Mouse (Mus musculus) adrenal gland, postnatal 36 days (tissue): ENCODE data around the gene Samhd1. TPM values are rescaled to one million over a fixed set of nuclear protein-coding genes. Genes with fewer than 3 reads are reported as not detected.

Experiments
- DNase-seq, 2 experiments: peaks; one replicate each; pipeline ENCODE4 v3.0.0; 2021; ENCODE audit warnings: mixed read lengths in 1 of 2
- total RNA-seq, 2 experiments: library from RNA; stranded (reverse); gene quantifications; 2 replicates each; pipeline ENCODE4 v1.2.3; 2021

Samhd1 gene
- total RNA-seq, 2 experiments from 2014 or later: 22.5 to 25.4 TPM

GRCm38 (mm10) chr2:157073378-157074052, 61.5 kb downstream of the Samhd1 start:
- DNase-seq: no peak

- no peak for DNase-seq
These were observed 62.6 kb downstream of the Samhd1 start for GRCm38 (mm10) chr2:157072316-157072990.

DNA sequence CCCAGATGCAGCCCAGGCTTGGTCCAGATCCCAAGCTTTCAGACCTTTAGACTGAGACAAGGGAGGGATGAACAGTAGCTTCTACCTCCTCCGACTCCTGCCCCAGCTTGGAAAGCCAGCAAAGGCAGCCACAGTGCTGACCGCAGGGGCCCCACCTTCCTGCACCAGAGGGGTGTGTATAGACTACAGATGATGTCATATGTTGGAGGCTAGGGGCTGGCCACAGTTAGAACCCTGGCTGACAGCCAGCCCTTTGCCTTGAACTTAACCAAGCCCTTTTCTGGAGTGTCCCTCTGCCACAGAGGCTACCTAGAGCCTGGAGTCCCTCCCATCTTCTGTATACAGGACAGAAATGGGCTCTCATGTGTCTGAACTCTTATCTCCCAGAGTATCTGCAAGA, 63.5 kb downstream of the Samhd1 start:
- peak; percentile 89 to 92 for DNase-seq

DNA sequence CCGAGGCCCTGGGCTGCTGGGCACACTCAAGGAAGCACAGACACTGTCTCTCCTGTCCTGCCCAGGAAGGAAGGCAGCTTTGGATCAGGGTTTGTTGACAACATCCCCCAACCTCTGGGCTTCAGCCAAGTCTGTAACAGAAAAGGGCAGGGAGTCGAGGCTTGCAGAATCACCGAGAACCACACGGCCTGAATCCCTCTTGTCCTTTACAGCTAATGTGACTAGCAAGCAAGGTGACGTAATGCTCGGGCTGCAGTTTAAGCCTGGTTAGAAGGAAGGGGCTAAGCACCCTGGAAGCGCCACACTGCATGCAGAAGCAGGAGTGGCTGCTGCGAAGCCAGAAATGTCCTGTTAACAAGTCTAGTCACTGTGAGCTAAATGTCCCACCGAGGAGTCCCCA, 64.7 kb downstream of the Samhd1 start:
- peak; percentile 76 to 80 for DNase-seq

DNA sequence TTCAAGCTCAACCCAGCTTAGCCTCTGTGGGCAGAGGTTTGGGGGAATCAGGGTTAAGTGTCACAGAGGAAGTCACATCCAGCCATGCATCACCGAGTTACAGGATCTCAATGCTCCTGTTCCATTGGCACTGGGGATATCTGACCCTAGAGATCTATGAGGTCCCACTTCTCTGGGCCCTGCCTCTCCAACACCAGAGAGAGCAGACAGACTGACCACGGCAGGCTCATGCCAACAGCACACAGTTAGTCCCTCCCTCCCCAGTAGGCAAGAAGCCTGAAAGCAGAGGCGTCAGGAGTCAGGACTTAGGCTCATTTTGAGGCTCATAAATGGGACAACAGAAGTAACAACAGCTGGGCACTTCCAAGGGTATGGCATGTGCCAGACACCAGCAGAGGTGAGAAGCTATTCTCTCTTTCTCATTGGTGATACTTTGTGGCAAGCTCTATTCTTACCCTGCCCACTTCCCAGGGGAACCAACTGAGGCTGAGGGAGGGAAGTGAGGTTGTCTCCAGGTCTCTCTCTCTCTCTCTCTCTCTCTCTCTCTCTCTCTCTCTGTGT, 65.2 kb downstream of the Samhd1 start:
- no peak for DNase-seq

DNA sequence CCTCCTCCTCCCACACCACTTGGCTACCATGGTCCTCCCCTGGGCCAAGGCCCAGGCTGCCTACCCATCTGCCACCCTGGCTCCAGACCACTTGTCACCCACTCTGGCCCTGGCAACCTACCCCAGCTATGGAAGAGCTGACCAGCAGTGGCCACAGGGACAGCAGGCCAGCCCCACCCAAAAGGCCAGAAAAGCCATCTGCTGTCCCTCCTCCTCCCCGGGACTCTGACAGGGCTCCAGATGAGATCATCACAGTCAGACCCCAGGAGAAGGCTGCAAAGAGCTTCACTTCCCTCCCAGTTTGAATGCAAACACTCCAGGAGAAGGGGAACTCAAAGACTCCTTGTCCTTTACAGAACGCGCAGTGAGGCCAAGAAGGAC, 65.7 kb downstream of the Samhd1 start:
- DNase-seq: no peak

- no peak for DNase-seq
These were observed 66.2 kb downstream of the Samhd1 start for GRCm38 (mm10) chr2:157068701-157069354.

- peak in 1 of 2 experiments; percentile 20 for DNase-seq
These were observed 68.2 kb downstream of the Samhd1 start for GRCm38 (mm10) chr2:157066731-157067430.

GRCm38 (mm10) chr2:157065879-157066226, 69.2 kb downstream of the Samhd1 start:
- DNase-seq: peak in 1 of 2 experiments; percentile 37

GRCm38 (mm10) chr2:157064978-157065878, 69.8 kb downstream of the Samhd1 start:
- DNase-seq: peak; percentile 73 to 78

DNA sequence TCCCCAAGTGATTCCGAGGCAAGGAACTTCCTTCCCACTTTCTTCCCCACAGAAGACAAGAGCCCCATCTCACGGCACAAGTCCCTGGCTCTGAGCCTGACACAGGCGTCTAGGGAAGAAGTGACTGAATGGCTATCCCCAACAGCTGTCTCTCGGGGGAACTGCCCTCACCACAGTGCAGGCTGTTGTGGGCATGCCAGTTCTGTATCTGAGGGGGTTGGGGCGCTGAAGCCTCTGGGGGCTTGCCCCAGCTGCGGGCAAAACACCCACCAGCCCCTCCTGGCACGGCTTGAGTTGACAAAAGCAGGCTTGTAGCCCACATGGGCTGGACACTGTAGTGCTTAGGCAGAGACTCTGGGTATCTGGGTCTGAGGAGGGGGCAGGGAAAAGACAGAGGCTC, 70.9 kb downstream of the Samhd1 start:
- DNase-seq: peak in 1 of 2 experiments; percentile 22

DNA sequence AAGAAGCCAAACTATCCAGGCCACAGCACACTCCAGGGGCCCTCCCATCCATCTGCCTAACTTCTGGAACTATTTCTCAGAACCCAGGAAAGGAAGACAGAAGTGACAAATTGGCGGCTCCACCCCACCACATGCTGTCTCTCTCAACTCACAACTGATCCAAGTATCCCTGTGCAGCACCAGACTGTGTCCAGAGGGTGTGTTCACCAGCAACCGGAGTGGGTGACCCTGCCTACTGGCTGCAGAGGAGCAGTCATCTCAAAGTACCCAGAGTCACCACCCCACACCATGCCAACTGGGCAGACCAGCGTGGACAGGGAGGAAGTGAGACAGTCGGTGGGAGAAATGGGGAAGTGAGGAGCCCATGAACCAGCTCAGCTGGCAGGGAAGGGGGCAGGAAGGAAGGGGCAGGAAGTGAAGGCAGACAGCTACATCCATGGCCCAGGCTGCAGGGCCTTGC, 71.8 kb downstream of the Samhd1 start:
- DNase-seq: peak in 1 of 2 experiments; percentile 52

DNA sequence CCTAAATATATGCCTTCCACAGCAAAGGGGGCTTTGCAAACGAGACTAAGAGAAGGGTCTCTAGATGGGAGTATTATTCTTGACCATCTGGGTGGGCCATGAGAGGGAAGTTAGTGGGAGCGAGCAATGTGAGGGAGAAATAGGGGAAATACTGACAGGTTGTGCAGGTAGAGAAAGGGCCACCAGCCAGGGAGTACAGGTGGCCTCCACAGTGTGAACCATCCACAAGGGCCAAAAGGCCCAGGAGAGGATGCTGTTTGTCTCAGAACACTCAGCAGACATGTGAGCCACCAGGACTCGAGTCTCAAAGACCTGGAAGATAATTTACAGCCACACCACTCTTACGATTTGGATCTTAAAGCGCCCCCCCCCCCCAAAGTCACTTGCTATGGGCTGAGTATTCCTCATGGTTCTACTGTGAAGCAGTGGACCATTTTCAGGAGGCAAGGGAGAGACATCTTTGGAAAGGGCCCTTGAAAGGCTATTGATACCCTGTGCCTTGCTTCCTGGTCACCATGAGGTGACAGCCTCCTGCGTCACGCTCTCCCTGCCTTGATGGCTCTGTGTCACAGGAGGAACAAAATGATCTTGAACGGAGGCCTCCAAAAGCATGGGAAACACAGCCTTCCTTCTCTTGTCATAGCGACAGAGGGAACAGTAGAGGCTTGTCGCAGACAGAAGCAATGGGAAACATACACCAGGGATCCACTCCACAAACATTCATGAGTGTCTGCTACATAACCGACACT, 74.3 kb downstream of the Samhd1 start:
- no peak for DNase-seq

GRCm38 (mm10) chr2:157060037-157060436, 75.0 kb downstream of the Samhd1 start:
- DNase-seq: no peak

DNA sequence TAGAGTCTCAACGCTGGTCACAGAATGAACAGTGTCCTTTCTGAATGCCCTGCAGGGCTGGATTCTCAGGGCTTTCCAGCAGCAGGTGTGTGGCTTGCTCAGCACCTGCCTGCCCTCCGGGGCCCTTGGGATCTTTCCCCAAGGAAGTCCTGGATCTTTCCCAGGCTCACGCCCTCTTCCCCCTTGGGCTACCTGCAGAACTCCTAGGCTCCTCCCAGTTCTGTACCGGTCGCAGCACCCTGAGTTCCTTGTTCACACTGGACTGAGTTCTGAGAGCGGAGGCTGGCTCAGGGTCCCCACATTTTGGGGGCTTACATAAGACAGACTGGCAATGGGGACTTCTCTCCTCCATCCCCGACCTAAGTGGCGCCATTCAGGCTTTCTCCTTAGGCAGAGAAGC, 75.9 kb downstream of the Samhd1 start:
- no peak for DNase-seq

DNA sequence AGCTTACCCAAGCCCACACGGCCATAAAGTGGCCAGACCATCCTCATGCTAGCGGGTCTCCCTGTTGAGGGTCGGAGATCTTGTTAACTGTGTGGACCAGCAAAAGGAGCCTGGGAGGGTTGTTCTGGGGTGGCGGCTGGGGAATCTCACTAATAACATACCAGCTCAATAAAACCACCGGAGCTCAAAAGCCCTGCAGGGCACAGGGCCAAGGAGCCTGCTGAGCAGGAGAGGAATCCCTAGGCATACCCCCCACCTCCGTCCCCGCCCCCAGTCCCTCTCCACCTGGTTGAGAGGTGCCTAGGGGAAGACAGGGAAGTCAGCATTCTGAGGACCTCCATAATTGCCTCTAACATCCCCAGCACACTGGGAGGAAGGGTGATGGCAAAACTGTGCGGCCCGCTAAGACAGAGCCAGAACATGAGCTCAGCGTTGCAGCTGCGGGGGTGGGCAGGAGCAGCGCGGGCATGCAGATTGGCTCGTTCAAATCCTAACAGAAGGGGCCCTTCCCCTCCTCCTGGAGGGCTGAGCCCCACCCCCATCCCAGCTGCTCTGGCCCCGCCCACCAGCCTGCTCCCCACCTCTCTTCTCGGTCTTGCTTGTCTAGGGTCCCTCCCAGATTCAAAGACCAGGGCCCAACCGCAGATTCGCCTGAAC, 76.6 kb downstream of the Samhd1 start:
- DNase-seq: peak in 1 of 2 experiments; percentile 50

DNA sequence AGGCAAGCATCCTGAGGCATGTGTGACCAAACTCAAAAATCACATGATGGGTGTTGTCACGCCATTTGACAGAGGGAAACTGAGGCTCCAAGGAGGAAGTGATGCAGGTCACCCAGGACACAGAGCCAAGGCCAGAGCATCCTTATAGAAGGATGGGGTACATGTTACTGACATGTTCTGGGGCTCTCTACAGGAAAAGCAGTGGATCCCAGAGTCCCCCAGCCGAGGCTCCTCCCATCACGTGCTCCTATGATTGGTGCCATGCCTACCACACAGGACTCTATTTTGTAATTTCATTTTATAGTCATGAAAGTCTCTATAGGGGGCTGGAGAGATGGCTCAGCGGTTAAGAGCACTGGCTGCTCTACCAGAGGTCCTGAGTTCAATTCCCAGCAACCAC, 77.3 kb downstream of the Samhd1 start:
- DNase-seq: no peak

DNA sequence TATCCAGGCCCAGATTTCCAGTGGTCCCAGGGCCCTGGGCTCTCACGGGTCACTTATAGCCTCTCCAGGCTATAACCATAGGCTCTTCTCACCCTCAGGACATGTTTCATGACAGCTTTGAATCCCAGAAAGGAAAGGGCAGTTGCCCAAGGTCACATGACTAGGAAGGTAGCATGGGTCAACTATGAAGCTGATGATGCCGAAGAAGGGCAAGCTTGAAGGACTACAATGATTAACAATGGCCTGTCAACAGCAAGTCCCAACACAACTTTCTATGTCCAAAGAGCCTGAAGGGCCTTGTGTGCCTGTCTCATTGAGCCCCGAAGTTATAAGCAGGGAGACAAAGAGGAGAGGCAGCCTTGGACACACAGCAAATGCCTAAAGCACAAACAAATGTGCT, 77.9 kb downstream of the Samhd1 start:
- DNase-seq: no peak

DNA sequence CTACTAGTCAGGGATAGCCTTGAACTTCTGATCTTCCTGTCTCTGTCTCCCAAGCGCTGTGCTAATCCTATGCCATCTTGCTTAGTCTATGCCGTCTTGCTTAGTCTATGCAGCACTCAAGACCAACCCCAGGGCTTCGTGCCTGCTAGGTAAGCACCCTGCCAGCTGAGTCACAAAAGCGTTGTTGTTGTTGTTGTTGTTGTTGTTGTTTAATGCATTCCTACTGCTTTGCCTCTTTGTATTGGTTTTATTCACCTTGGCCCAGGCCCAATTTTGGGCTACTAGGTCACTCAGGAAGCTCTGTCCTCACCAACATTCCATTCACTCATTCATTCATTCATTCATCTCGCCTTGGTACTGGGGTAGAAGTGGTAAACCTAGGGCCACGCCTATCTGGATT, 79.3 kb downstream of the Samhd1 start:
- DNase-seq: no peak

DNA sequence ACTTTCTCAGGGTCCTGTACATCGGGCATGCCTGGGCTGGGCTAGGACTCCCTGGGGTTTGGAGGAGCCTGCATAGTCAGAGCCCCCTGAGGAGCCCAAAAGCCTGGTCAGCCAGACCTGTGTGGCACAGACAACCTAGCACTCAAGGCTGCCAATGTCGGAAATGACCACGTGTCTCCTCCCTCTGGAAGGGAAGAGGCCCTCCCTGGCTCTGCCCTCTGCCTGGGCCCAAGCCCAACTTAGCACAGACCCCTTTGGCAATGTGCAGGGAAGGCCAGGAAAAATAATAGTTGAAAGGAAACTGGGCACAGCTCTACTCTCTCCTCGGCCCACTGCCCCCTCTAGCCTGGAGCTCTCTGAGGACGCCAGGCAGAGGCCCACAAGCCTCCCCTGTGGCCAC, 80.2 kb downstream of the Samhd1 start:
- DNase-seq: peak; percentile 56 to 66
